Mouse (Mus musculus): Measurements from ENCODE around the gene Yjefn3. TPM values are rescaled to one million over a fixed set of nuclear protein-coding genes. Genes with fewer than 3 reads are reported as not detected.

Gene Yjefn3
- polyA plus RNA-seq, 1 experiment from 2014 or later, result 10.8 TPM

DNA sequence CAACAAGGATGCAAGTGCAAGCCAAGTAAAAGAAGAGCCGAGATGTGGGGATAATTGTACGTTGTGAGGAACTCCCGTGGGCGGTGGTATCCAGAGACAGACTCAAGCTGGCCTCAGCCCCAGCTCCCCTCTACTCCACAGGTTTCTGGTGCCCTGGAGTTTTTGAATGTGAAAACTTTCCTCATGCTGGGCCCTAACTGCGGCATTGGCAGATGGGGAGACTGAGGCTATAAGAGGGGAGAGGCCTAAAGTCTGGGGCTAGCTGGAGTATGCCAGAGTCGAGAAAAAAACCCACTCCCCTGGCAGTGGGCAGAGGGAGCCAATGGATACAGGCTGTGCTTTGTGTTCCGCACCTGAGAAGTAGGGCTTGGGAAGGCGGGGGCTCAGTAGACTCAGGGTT is 1.6 kb upstream of the Yjefn3 start:
- no peak for ATAC-seq
- WGBS, result 79% methylated on average over 8 of the region's 8 CpGs
- no peak overlapping the region for H3K27ac ChIP-seq
- peaks cover 39% of the 10 kb centered on the region for H3K4me1 ChIP-seq (replicated peaks)
- peak overlapping the region; percentile 98; the same call in 1 of the 2 replicates for H3K4me2 ChIP-seq (replicated peaks)
- no peak overlapping the region for H3K9ac ChIP-seq (replicated peaks)
- H3K4me3 ChIP-seq (replicated peaks), result no peak overlapping the region
- H3K9me3 ChIP-seq, result no peaks in the 10 kb centered on the region
- peaks cover 15% of the 10 kb centered on the region for H3K36me3 ChIP-seq
- H3K27me3 ChIP-seq, result no peaks in the 10 kb centered on the region

DNA sequence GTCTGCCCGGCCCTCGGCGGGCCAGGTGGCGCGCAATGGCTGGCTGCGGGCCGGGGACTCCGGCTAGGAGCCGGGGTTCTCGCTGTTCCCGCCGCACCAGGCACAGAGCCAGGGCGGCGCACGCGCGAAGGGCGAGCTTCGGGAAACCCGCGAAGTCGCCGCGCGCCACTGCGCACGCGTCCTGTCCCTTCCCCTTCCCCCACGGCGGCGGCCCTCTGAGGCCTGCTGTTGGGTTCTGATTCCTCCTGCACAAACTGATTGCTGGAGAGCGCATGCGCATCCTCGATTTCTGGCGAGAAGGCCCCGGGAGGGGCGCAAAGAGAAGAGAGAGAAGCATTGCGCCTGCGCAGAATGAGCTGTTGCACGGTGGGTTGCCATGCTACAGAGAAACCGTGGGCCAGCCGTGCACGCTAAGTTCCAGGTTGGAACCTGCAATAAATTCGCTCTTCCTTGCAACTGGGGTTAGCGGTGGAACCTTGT is 591 bp upstream of the Yjefn3 start:
- Histone ChIP-seq H3K4me3 (replicated peaks) (peak overlapping the region; percentile 76), H3K27me3 (no peaks in the 10 kb centered on the region), H3K9me3 (no peaks in the 10 kb centered on the region), H3K9ac (replicated peaks) (peak overlapping the region; percentile 76), H3K4me2 (replicated peaks) (peak overlapping the region; percentile 98), H3K36me3 (peaks cover 7% of the 10 kb centered on the region), H3K27ac (peak overlapping the region; percentile 80), H3K4me1 (replicated peaks) (peaks cover 47% of the 10 kb centered on the region)
- under 1% methylated on average over 43 of the region's 45 CpGs for WGBS
- ATAC-seq, result peak; percentile 91

DNA sequence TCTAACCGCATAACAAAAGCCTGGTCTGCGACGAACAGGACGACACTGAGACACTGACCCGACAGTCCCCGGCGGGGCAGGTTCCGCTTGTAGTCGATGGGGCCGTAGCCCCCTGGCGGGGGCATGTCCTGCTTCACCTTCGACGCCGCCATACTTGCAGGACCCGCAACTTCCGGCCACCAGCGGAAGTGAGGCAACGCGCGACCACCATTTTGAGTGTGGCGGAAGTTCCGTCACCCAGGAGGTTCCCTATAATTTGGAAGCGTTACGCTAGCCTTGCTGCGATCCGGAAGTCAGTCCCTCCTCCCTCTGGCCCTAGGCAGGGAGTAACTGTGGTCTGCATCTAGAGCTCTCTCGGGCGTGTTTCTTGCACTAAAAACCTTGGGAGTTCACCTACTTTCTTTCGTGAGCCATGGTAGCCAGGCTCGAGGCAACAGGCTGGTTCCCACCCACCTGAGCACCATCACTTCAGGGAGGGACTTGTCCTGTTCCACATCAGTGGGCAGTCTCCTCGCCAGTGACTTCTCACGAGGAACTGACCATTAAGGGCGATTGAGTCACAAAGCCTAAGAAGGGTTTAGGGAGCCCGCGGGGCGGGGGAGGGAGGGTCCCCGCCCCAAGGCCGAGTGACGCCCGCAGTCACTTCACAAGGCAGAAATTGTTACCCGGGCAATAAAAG is 889 bp downstream of the Yjefn3 start:
- no peaks in the 10 kb centered on the region for H3K27me3 ChIP-seq
- peak overlapping the region; percentile 76 for H3K4me3 ChIP-seq (replicated peaks)
- peak; percentile 70 for ATAC-seq
- H3K4me1 ChIP-seq (replicated peaks), result peaks cover 60% of the 10 kb centered on the region
- H3K36me3 ChIP-seq, result 0 out of 2 replicates have a peak, but pooled peaks cover 2% of the 10 kb centered on the region
- peak overlapping the region; percentile 98 for H3K4me2 ChIP-seq (replicated peaks)
- H3K9ac ChIP-seq (replicated peaks), result peak overlapping the region; percentile 81
- no peaks in the 10 kb centered on the region for H3K9me3 ChIP-seq
- 3% methylated on average over 41 of the region's 41 CpGs for WGBS
- peak overlapping the region; percentile 88 for H3K27ac ChIP-seq

GRCm38 (mm10) chr8:69900895-69901451 is 1.5 kb downstream of the Yjefn3 start:
- WGBS, result 24% methylated on average over 12 of the region's 12 CpGs
- no peaks in the 10 kb centered on the region for H3K9me3 ChIP-seq
- peak overlapping the region; percentile 76 for H3K4me3 ChIP-seq (replicated peaks)
- H3K27ac ChIP-seq, result peak overlapping the region; percentile 88
- no peaks in the 10 kb centered on the region for H3K27me3 ChIP-seq
- H3K4me1 ChIP-seq (replicated peaks), result peaks cover 62% of the 10 kb centered on the region
- peak overlapping the region; percentile 81 for H3K9ac ChIP-seq (replicated peaks)
- 0 out of 2 replicates have a peak, but pooled peaks have one; percentile 0 for ATAC-seq
- peak overlapping the region; percentile 98 for H3K4me2 ChIP-seq (replicated peaks)
- H3K36me3 ChIP-seq, result 0 out of 2 replicates have a peak, but pooled peaks cover 4% of the 10 kb centered on the region

DNA sequence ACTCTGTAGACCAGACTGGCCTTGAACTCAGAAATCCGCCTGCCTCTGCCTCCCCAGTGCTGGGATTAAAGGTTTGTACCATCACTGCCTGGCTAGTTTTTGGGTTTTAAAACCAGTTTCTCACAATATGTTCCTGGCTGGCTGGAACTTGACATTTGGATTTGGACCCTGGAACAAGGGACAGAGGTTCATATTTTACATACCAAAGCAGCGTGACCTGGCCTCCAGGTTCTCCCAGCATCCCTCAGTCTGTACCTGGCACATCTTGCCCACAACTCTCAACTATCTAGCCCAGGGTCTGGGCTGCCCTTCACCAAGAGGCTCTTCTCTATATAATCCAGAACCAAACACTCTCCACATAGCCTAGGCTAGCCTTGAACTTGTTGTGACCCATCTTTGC is 2.6 kb downstream of the Yjefn3 start:
- Histone ChIP-seq H3K4me3 (replicated peaks) (0 out of 2 replicates have a peak overlapping the region, but pooled peaks have one; percentile 76), H3K36me3 (0 out of 2 replicates have a peak, but pooled peaks cover 4% of the 10 kb centered on the region), H3K9ac (replicated peaks) (0 out of 2 replicates have a peak overlapping the region, but pooled peaks have one; percentile 15), H3K4me1 (replicated peaks) (peaks cover 73% of the 10 kb centered on the region), H3K4me2 (replicated peaks) (peak overlapping the region; percentile 98), H3K27me3 (no peaks in the 10 kb centered on the region), H3K27ac (no peak overlapping the region), H3K9me3 (no peaks in the 10 kb centered on the region)
- ATAC-seq, result no peak
- 96% methylated on average over 2 of the region's 2 CpGs for WGBS

DNA sequence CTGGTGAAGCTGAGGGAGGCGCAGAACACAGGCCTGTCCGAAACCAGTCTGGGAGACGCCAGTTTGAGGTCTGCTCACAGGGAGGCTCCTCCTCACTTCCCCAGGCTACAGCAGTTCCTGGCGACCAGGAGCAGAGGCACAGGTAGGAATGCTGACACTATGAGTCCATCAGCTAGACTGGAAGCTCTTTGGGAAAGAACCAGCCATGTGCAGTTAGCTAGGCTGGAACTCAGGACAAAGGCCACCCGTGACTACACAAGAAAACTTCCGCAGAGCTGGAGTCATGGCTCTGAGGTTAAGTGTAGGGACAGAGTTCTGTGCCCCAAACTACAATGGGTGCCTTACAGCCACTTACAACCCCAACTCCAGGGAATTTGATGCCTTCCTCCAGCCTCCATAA is 4.7 kb downstream of the Yjefn3 start:
- peaks cover 17% of the 10 kb centered on the region for H3K36me3 ChIP-seq
- H3K9me3 ChIP-seq, result no peaks in the 10 kb centered on the region
- no peak overlapping the region for H3K4me2 ChIP-seq (replicated peaks)
- no peak for ATAC-seq
- H3K9ac ChIP-seq (replicated peaks), result no peak overlapping the region
- no peak overlapping the region for H3K27ac ChIP-seq
- peaks cover 80% of the 10 kb centered on the region for H3K4me1 ChIP-seq (replicated peaks)
- H3K27me3 ChIP-seq, result no peaks in the 10 kb centered on the region
- no peak overlapping the region for H3K4me3 ChIP-seq (replicated peaks)
- 85% methylated on average over 6 of the region's 6 CpGs for WGBS

DNA sequence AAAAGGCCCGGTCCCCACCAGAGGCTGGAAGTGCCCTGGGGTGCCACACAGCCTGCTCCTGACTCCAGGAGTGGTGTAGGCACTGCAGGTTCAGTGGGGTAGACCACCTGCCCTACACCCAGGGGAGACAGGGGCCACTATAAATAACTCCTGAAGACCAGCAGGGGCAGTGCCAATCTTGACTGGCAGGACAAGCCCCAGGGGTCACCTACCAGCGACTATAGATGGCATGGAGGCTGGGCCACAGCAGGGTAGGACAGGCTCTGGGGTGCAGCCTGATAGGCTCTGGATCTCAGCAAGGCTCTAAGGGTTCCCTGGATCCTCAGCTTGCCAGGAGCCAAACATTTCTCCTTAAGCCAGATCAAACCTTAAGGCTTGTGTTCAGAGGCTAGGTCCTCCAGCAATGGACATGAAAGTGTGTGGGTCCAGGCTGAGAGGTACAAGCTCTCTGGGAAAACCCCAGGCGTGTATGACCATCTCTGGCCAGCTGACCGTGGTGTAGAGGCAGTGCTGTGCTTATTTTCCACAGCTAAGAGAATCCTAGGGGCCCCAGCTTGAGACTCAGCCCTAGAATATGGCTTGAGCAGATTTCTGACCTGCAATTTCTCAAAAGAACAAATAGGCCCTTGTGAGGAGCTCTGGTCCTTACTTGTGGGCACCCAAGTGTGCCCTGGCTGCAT is 6.6 kb downstream of the Yjefn3 start:
- 79% methylated on average over 4 of the region's 4 CpGs for WGBS
- Histone ChIP-seq H3K27me3 (no peaks in the 10 kb centered on the region), H3K36me3 (peaks cover 22% of the 10 kb centered on the region), H3K4me1 (replicated peaks) (peaks cover 85% of the 10 kb centered on the region), H3K9ac (replicated peaks) (no peak overlapping the region), H3K9me3 (no peaks in the 10 kb centered on the region), H3K4me2 (replicated peaks) (no peak overlapping the region), H3K27ac (no peak overlapping the region), H3K4me3 (replicated peaks) (no peak overlapping the region)
- no peak for ATAC-seq

- Histone ChIP-seq H3K9ac (replicated peaks) (no peak overlapping the region), H3K9me3 (no peaks in the 10 kb centered on the region), H3K27me3 (peaks cover 10% of the 10 kb centered on the region), H3K4me2 (replicated peaks) (no peak overlapping the region), H3K27ac (no peak overlapping the region), H3K36me3 (peaks cover 22% of the 10 kb centered on the region), H3K4me3 (replicated peaks) (no peak overlapping the region), H3K4me1 (replicated peaks) (peaks cover 80% of the 10 kb centered on the region)
- no peak for ATAC-seq
- 52% methylated on average over 6 of the region's 6 CpGs for WGBS
These were observed 7.6 kb downstream of the Yjefn3 start for GRCm38 (mm10) chr8:69894836-69895332.

- WGBS, result 22% methylated on average over 17 of the region's 17 CpGs
- H3K27ac ChIP-seq, result no peak overlapping the region
- no peaks in the 10 kb centered on the region for H3K9me3 ChIP-seq
- peaks cover 20% of the 10 kb centered on the region for H3K27me3 ChIP-seq
- 0 out of 2 replicates have a peak, but pooled peaks have one; percentile 5 for ATAC-seq
- H3K4me2 ChIP-seq (replicated peaks), result no peak overlapping the region
- no peak overlapping the region for H3K4me3 ChIP-seq (replicated peaks)
- peaks cover 22% of the 10 kb centered on the region for H3K36me3 ChIP-seq
- peaks cover 77% of the 10 kb centered on the region for H3K4me1 ChIP-seq (replicated peaks)
- no peak overlapping the region for H3K9ac ChIP-seq (replicated peaks)
These were observed 8.6 kb downstream of the Yjefn3 start for GRCm38 (mm10) chr8:69893863-69894262.

DNA sequence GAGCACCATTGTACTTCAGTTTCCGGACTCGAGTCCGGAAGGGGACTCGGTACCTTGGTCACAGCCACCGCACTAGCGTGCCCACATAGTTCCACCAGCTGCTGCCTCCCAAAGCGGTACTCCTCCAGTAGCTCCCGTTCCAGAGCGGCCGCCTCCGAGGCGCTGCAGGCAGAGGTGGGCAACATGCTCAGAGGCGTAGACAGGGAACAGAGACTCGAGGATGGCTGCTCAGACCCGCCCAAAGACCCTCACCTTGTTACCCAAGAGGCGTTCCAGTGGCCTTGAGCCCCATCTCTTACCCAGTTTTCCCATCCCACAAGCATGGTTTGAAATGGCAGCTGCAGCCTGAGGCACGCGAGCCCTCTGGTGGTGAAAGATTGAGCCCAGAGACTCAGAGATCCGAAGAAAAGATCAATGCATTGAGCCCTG is 11.7 kb downstream of the Yjefn3 start:
- no peaks in the 10 kb centered on the region for H3K9me3 ChIP-seq
- 0 out of 2 replicates have a peak overlapping the region, but pooled peaks have one; percentile 17 for H3K4me2 ChIP-seq (replicated peaks)
- H3K4me1 ChIP-seq (replicated peaks), result peaks cover 78% of the 10 kb centered on the region
- peaks cover 50% of the 10 kb centered on the region for H3K27me3 ChIP-seq
- H3K9ac ChIP-seq (replicated peaks), result no peak overlapping the region; the same call in 1 of the 2 replicates
- H3K36me3 ChIP-seq, result peaks cover 18% of the 10 kb centered on the region
- 44% methylated on average over 19 of the region's 19 CpGs for WGBS
- no peak overlapping the region; the same call in 1 of the 2 replicates for H3K27ac ChIP-seq
- peak; percentile 10 for ATAC-seq
- H3K4me3 ChIP-seq (replicated peaks), result no peak overlapping the region

GRCm38 (mm10) chr8:69888902-69889301 is 13.6 kb downstream of the Yjefn3 start:
- H3K4me2 ChIP-seq (replicated peaks), result peak overlapping the region; percentile 46
- peaks cover 61% of the 10 kb centered on the region for H3K4me1 ChIP-seq (replicated peaks)
- 3% methylated on average over 32 of the region's 32 CpGs for WGBS
- no peak for ATAC-seq
- H3K9ac ChIP-seq (replicated peaks), result peak overlapping the region; percentile 30; the same call in 1 of the 2 replicates
- H3K4me3 ChIP-seq (replicated peaks), result peak overlapping the region; percentile 26
- peaks cover 70% of the 10 kb centered on the region for H3K27me3 ChIP-seq
- H3K36me3 ChIP-seq, result peaks cover 15% of the 10 kb centered on the region
- no peak overlapping the region for H3K27ac ChIP-seq
- no peaks in the 10 kb centered on the region for H3K9me3 ChIP-seq

Measured in midbrain, embryonic 13.5 days (tissue).